Mouse (Mus musculus): Measurements from ENCODE around the gene Sertm1. TPM values are rescaled to one million over a fixed set of nuclear protein-coding genes. Genes with fewer than 3 reads are reported as not detected.

Sertm1 gene
- not detected for polyA plus RNA-seq (2015; fragmentation: Illumina TruSeq; extraction: RNeasy Lipid Tissue Mini Kit (QIAGEN cat#74804); ENCODE audit: insufficient read depth, low read depth, low replicate concordance)

GRCm38 (mm10) chr3:54915643-54916071 is at the start of gene Sertm1:
Gene Sertm1 (minus strand): TSS chr3:54915887.

Other genes with a start within 250 kb of the Sertm1 start
- gene Supt20, start 223.1 kb downstream of the Sertm1 start, polyA plus RNA-seq (2015; fragmentation: Illumina TruSeq; extraction: RNeasy Lipid Tissue Mini Kit (QIAGEN cat#74804); ENCODE audit: insufficient read depth, low read depth, low replicate concordance) = 15.9 TPM
- not detected for gene Gm21958, start 201.5 kb downstream of the Sertm1 start, polyA plus RNA-seq (2015; fragmentation: Illumina TruSeq; extraction: RNeasy Lipid Tissue Mini Kit (QIAGEN cat#74804); ENCODE audit: insufficient read depth, low read depth, low replicate concordance)
- 7.9 TPM for gene Exosc8, start 180.5 kb downstream of the Sertm1 start, polyA plus RNA-seq (2015; fragmentation: Illumina TruSeq; extraction: RNeasy Lipid Tissue Mini Kit (QIAGEN cat#74804); ENCODE audit: insufficient read depth, low read depth, low replicate concordance)
- gene Alg5, start 180.3 kb downstream of the Sertm1 start, polyA plus RNA-seq (2015; fragmentation: Illumina TruSeq; extraction: RNeasy Lipid Tissue Mini Kit (QIAGEN cat#74804); ENCODE audit: insufficient read depth, low read depth, low replicate concordance) = 14.3 TPM
- gene Smad9, start 160.3 kb downstream of the Sertm1 start, polyA plus RNA-seq (2015; fragmentation: Illumina TruSeq; extraction: RNeasy Lipid Tissue Mini Kit (QIAGEN cat#74804); ENCODE audit: insufficient read depth, low read depth, low replicate concordance) = 0.18 TPM
- gene Rfxap, start 108.1 kb downstream of the Sertm1 start, polyA plus RNA-seq (2015; fragmentation: Illumina TruSeq; extraction: RNeasy Lipid Tissue Mini Kit (QIAGEN cat#74804); ENCODE audit: insufficient read depth, low read depth, low replicate concordance) = 5.7 TPM
- not detected for gene Ccna1, start 139.6 kb upstream of the Sertm1 start, polyA plus RNA-seq (2015; fragmentation: Illumina TruSeq; extraction: RNeasy Lipid Tissue Mini Kit (QIAGEN cat#74804); ENCODE audit: insufficient read depth, low read depth, low replicate concordance)
- gene Spg20, start 196.2 kb upstream of the Sertm1 start, polyA plus RNA-seq (2015; fragmentation: Illumina TruSeq; extraction: RNeasy Lipid Tissue Mini Kit (QIAGEN cat#74804); ENCODE audit: insufficient read depth, low read depth, low replicate concordance) = 9.0 TPM
- gene Ccdc169, start 221.5 kb upstream of the Sertm1 start, polyA plus RNA-seq (2015; fragmentation: Illumina TruSeq; extraction: RNeasy Lipid Tissue Mini Kit (QIAGEN cat#74804); ENCODE audit: insufficient read depth, low read depth, low replicate concordance) = 1.1 TPM

All from pancreas, adult 10 weeks (tissue).